Mouse (Mus musculus) mouse embryonic stem cell (cell line): ENCODE results near the gene Hhip.

Experiments used
- in situ Hi-C, 2 experiments: fragments of 300-500 bp; cut with MboI; formaldehyde crosslinking; loops; 1 replicate in 1 of 2; 3 replicates in 1 of 2; pipeline ENCODE4 v1.14.3; 2019 to 2020; ENCODE audit warnings: low sequenced_read_pairs in 2 of 2, low pct_unique_long_range_greater_than_20kb in 1 of 2, mixed read lengths in 1 of 2; ENCODE audit not compliant: unreplicated experiment in 1 of 2

Gene Hhip

DNA sequence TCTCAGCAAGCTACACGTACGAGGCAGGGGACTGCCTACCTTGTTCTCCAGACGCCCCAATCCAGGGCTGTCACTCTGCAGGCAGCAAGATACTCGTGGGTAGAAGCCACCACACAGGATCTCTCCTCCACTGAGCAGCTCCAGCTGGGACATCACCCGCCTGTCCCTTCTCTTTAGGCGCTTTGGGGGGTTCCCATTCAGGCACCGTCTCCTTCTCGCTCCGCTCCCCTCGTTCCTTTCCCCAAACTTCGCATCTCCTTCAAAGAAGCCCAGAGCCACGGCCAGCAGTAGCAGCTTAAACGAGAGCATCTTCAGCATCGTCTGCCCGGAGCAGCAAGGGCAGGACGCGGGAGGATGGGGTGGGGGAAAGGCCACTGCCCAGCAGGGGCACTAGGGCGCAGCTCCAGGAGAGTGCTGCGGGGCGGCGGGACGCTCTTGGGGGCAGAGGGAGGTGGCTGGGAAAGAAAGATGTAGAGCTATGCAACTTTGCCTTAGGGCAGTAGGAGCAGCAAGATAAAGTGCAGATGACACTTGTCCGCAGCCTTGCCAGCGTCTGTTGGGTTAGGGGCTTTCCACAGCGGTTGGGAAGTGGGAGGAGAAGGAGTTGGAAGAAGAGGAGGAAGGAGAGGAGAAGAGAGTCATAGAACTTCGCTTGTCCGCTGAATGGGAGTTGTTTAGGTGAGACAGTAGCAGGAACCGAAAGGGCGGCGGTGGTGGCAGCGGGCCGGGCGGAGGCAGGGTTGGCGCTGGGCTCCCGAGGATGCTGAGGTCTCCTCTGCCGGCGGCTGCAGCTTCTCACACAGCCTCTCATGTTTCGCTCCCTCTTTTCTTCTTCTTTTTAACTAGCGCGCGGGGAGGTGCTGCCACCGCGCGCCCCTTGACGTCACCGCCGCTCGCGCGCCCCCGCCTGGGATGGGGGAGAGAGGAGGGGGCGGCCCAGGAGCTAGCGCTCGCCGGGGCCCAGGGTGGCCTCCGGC lies at the start of gene Hhip:
TSS of gene Hhip (minus strand) at position 809 of the 977 bp plus-strand sequence.
- in situ Hi-C loops, result no loop called here

DNA sequence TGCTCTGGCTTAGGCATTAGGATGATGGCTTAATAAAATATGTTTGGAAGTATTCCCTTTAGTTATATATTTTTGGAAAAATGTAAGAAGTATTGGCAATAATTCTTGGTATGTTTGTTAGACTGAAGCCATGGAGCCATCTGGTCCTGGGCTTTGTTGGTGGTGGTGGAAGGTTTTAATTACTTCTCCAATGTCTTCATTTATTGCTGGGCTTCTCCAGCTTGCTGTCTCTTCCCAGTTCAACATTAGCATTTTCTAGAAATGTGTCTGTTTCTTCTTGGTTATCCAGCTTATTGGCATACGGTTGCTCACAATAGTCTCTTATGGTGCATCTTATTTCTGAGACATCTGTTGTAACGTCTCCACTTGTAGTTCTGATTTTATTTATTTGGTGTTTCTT lies 29.2 kb upstream of the Hhip start:
- in situ Hi-C loops, result no loop called here

DNA sequence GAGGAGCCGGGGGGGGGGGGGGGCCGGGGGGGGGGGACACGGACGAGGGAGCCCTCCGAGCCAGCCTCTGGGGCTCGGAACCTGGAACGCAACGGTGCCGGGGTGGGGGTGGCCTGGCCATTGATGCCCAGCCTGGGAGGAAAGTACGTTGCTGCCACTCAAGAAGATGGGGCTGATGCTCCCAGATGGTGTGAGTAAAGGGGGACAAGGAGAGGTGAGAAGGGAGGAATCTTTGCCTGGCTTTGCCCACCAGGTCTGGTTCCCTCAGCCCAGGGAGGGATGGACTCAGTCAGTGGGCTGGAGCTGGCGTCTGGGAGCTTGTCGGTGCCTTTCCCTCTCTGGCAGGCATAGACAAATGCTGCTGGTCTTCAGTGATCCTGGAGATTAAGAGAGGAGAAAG lies 387 bp upstream of the Hhip start:
- in situ Hi-C loops, result no loop called here

DNA sequence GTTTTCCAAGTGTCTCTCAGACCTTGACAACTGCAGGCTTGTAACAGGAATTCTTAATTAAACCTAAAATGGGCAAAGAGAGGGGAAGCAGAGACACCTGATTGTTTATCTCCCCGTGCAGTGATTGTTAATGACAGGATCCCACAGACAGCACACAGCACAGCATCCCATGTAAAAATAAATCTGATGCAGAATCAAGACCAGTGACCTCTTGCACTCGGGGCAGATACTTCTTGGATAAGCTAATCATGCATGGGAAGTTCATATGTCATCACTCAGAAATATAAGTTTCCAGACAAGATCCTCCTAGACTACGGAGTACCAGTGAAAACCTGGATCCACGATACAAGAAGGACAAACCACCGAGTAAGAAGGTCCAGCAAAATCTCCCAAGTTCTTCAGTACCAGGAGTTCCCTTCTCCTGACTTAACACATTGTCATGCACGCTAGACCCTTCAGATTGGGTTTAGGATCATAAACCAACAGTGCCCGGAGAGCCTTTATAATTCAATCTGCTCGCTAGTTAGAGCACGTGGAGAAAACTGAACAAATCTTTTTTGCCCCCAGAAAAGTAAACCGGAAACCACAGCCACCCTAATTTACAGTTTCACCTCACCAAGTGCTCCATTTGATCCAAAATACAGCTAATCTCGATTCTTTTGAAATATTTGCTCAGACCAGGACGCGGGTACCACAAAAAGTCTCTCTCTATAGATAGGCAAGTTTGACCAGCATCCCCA lies 1.3 kb downstream of the Hhip start:
- in situ Hi-C loops, result no loop called here

DNA sequence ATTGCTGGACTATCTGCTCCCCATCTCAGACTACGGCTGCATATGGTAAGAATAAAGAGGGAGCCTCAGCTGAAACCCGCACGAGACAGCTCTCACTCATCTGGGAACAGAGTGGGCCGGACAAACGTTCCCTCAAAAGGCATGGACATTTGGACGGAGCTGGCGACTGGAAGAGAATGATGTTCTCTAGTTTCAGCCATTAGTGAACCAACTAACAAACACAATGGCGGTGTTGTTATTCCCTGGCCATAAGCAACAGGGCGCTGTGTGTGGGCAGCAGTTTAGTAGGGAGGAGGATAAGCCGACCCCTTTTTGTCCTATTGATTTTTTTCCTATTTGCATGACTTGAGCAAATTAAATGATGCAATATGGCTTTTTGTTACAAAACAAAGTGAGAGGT lies 2.0 kb downstream of the Hhip start:
- in situ Hi-C loops, result no loop called here

DNA sequence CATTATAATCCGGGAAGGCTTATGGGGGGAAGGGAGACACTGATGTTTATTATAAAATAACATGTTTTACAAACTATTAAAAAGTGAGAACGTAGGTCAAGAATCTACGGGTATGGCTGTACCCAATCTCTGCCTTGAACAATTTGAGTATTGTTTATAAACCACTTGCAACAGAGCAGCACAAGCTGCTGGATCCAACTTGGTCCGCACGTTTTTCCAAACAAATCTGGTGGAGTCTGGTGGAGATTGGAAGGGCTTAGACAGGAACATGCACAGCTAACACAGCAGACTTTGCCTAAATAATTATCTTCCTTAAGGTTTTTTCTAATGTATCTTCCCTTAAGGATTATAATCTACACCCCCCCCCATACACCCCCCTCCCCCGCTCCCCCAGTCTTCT lies 2.7 kb downstream of the Hhip start:
- in situ Hi-C loops, result no loop called here

DNA sequence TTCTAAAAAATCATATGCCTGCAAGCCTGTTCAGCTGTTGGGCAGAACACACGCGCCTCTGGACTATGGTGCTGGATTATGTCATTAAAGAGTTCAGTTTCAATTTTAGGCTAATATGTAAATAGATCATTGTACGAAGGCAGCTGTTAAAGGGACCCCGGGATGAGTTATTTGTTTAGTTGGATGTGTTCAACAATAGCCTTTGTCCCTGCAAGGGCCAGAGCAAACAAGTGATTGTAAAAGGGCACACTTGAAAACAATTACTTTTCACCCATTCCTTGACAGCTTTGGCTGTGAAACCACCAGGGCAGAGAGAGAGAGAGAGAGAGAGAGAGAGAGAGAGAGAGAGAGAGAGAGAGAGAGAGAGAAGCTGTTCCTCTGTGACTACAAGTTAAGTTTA lies 3.6 kb downstream of the Hhip start:
- in situ Hi-C loops, result no loop called here

DNA sequence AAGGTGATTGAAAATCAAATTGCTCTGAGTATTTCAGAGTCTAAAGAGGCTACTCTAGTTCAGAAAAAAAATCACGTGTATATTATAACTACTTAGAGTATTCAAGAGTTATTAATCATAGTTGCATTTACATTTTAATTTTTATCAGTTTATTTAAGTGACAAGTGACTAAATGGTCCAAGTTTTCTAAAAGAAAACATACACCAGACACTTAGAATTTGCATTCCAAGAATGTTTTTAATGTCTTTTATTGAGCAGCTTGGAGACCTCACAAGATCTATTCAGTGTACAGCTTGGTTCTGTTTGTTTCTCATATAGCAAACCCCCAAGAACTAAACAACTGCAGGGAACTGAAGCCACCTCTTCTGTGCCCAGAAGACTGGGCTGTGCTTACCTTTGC lies 5.0 kb downstream of the Hhip start:
- in situ Hi-C loops, result no loop called here

DNA sequence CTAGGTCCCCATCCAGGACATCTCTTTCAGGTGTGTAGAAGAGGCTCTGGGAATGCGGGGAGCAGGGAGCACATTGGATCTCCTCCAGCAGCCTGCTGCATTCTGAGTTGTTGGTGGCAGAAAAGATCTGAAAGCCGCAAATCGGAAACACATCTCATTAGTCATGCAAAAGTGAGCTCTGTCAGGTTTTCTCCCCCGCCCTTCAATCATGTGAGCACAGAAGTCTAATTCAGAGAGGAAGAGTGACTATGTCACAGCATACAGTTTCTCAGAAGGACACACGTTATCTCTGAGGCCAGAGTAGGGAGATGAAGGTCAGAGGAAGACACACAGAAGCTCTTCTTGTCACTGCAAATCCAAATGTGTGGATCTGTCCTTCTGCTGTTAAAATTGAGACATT lies 6.3 kb downstream of the Hhip start:
- in situ Hi-C loops, result no loop called here

DNA sequence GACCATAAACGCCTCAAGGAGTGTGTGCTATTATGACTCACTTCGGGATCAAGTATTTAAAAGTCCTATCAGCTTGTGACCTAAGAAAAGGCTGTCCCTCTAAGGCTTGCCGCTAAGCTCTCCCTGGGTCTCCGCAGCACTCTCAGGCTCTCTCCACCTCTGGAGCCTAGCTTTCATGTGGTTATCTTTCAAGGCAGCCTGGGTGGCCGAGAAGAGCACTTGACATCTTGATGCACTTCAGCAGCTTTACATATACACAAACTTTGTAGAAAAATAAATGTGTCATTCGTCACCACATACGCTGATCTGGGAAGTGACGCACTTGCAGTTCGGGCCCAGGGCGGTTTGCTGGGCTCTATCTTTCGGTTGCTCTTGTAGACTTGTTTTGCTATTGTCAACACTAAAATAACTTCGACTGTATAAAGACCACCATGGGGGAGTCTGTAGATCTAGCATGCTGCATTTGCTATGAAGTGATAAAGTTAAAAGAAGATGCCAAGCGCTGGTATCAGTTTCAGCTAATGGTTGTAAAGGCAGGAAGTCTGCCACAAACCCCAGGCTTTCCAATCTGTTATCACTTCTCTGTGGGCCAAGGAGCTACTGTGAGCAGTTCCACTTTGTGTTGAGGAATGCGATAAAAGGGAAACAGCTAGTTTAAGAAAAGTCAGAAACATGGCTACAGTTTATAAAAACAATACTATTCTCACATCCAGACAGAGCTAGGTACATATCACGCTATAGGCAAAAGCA lies 8.4 kb downstream of the Hhip start:
- in situ Hi-C loops, result no loop called here

DNA sequence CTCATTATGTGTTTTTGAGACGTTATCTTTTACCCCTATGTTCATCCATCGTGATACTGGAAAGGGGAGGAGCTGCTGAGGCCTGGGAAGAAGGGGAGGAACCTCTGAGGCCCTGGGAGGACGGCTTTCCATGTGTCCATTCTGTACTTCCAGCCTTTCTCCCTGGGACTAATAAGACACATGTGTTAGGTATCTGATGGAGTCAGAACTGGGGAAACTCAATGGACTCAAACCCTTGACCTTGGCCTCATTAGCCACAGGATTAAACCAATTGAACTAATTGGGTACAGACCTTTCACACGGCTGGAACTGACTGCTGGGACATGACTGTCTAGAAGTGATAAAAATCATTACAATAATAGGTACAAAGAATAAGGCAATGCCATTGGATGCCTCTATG lies 9.6 kb downstream of the Hhip start:
- in situ Hi-C loops, result no loop called here

DNA sequence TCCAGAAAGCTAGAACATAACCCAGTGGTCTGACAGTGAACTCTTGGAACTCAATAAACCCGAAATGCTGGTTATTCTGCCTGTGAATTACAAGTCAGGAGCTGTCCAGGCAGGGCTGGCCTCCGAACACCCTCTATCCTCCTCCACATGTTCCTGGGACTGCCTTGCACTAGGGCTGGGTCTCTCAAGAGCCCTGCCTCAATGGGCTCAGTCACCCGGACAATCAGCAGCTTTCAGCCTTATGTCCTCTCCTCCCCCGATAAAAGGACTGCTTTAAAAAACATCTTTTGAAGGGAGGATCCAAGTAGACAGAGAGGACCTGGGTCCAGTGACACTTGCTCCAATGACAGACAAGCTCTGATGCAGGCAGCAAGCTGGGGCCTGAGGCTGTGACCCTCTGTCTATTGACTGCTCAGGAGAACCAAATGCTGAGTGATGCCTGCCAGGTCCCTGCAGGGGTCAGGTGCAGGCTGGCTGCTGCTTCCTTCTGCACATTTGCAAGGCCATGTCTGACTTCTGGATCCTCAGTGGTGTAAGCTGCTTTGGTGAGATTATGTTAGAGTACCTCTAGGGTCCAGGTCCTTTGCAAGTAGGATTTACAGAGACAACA lies 20.1 kb downstream of the Hhip start:
- in situ Hi-C loops, result no loop called here

DNA sequence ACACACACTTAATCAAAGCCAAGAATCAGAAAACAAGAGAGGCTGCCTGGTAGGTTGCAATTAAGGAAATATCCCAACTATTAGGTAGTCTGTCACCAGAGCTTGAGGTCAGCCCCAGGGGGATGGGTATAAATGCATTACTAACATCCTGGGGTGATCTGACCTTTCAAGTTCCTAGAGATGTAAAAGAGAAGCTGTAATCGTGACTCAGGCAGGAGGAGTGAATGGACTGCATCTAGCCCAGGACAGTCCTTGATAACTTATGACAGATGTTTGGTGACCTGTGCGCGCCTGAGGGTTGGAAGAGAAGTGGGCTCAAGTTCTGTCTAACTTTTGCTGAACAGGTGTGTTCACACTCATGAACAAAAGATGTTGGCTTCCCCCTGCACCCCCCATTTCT lies 25.2 kb downstream of the Hhip start:
- in situ Hi-C loops, result no loop called here

DNA sequence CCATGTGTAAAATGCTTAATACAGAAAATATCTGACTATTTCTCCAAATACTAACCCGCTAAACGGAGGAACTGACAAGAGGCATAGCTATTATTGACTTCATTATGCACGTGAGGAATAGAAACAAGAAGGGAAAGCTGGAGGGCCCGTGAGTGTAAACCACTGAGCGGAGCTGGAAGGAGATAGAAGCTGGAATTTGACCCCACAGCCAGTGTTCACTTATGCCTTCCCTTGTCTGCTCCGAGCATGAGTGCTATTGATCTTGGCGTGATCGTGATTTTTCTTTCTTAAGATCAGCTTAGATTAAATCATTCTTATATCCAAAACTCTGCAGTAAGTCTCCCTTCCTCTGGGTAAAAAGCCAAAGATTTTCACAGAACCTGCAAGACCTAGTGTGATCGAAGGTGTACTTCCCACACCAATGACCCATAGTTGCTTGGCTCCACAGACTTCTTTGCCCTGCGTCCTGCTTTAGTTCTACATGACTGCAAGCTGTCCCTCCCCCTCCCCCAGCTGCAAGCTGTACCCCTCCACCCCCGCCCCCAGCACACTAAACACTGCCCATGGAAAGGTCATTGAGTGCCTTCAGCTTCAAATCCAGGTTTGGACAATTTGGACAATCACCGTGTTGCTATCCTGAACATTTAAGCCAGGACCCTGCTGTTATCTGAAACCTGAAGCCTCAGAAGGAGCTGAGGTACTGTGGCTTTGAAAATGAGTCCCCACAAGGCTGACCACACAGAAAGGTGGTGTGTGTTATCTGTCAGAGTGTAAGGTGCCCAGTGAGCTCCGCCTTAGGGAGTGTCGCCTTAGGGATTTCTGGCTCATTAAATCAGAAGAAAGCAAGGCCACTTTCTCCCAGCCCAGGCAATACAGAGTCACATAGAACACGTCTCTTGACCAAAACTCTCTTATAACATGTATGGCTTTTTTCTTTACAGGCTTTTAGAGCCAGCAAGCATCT lies 26.2 kb downstream of the Hhip start:
- in situ Hi-C loops, result no loop called here

DNA sequence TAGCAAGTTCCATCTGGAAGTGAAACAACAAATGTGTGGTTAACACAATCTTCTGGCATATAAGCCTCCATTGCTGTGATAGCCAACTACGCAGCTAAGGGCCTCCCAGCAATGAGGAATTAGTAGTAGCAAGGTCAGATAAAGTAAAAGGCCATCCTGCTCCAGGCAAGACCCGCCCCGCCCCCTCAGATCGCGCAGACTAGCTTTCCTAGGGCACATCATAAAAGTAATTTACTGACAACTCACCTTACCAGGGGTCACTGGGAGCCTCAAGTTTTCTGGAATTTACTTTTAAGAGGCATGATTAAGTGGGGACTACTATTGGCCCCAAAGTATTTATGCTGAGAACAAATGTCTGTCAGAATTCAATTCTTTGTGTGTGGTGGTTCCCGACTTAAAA lies 28.2 kb downstream of the Hhip start:
- in situ Hi-C loops, result no loop called here

DNA sequence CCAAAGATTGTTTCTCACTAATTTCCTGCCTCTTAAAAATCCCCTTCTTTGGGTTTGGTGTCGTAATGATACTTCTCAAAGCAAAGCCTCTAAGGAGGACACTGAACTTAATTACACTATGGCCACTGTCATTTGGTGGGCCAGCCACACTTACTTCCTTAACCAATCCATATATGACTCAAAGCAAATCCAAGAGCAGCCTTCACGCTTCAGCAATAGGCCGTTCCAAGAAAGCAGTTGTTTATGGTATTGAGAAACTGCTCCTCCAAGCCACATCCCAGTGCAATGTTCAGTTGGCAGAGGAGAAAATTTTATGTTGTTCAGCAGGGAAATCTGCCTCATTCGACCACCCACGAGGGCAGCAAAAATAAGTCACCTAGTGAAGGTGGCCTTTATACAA lies 37.3 kb downstream of the Hhip start:
- in situ Hi-C loops, result no loop called here

DNA sequence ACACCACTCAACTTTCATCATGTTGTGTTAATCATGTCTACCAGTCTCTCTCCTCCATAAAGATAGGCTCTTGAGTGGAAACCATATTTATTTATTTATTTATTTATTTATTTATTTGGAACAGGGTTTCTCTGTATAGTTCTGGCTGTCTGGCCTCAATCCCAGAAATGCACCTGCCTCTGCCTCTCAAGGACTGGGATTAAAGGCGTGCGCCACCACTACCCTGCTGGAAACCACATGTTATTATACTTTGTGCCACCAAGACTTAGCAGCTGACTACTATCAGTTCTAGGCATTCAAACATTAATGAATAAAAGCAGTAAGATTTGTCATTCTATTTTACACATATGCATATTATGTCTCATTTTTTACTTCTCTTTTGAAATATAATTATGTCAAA lies 42.0 kb downstream of the Hhip start:
- in situ Hi-C loops, result no loop called here

DNA sequence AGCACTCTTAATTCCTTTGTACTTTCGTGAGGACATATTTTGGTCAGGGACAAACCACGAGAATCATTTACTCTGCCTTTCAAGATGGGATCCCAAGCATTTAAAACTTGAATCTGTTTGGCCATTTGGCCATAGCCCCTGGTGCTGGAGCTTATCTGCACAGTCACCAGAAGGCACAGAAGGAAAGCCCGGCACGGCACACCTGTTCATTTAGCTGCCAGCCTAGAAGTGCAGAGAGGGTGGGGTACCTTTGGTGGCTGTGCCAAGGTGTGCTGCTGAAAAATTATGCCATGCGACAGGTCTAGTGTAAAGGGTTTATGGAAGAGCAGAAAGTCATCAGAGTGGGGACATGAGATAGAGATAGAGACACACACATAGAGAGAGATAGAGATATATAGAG lies 53.4 kb downstream of the Hhip start:
- in situ Hi-C loops, result no loop called here
